Mouse (Mus musculus): Measurements from ENCODE around the gene Calhm3. TPM values are rescaled to one million over a fixed set of nuclear protein-coding genes. Genes with fewer than 3 reads are reported as not detected.

Gene Calhm3
- not detected in 2 replicates for polyA plus RNA-seq (2012; rRNA removed)

- H3K4me1 ChIP-seq (ENCODE audit: control insufficient read depth, insufficient read depth, low read length): no peaks in the 10 kb centered on the region
- TF ChIP-seq POLR2A (IDR thresholded peaks at IDR 0.05; ENCODE audit: borderline replicate concordance, extremely low read depth, low read depth, low read length) (no peak), CTCF (IDR thresholded peaks at IDR 0.05; ENCODE audit: insufficient read depth, low read length) (no peak)
- DNase-seq: no peak
- H3K4me3 ChIP-seq (replicated peaks; ENCODE audit: extremely low read depth, low read depth, low read length): no peak within 1 kb of the TSS
- WGBS: 74% methylated on average over 11 of the region's 11 CpGs
Measured at GRCm38 (mm10) chr19:47157664-47158063, at the start of gene Calhm3. TSS of gene Calhm3 (minus strand) at chr19:47157764.

GRCm38 (mm10) chr19:47206126-47206525 lies 48.6 kb upstream of the Calhm3 start:
- no peak overlapping the region for H3K4me3 ChIP-seq (replicated peaks; ENCODE audit: extremely low read depth, low read depth, low read length)
- 53% methylated on average over 1 of the region's 1 CpGs for WGBS
- no peak for TF ChIP-seq CTCF (IDR thresholded peaks at IDR 0.05; ENCODE audit: insufficient read depth, low read length)
- TF ChIP-seq POLR2A (IDR thresholded peaks at IDR 0.05; ENCODE audit: borderline replicate concordance, extremely low read depth, low read depth, low read length): no peak
- DNase-seq: no peak
- no peaks in the 10 kb centered on the region for H3K4me1 ChIP-seq (ENCODE audit: control insufficient read depth, insufficient read depth, low read length)

- TF ChIP-seq CTCF (IDR thresholded peaks at IDR 0.05; ENCODE audit: insufficient read depth, low read length) (no peak), POLR2A (IDR thresholded peaks at IDR 0.05; ENCODE audit: borderline replicate concordance, extremely low read depth, low read depth, low read length) (no peak)
- no peaks in the 10 kb centered on the region for H3K4me1 ChIP-seq (ENCODE audit: control insufficient read depth, insufficient read depth, low read length)
- H3K4me3 ChIP-seq (replicated peaks; ENCODE audit: extremely low read depth, low read depth, low read length): no peak overlapping the region
- 85% methylated on average over 6 of the region's 6 CpGs for WGBS
- no peak for DNase-seq
Measured at GRCm38 (mm10) chr19:47204653-47205052, 47.1 kb upstream of the Calhm3 start.

GRCm38 (mm10) chr19:47203042-47203441 lies 45.5 kb upstream of the Calhm3 start:
- no peak for DNase-seq
- 92% methylated on average over 6 of the region's 6 CpGs for WGBS
- TF ChIP-seq POLR2A (IDR thresholded peaks at IDR 0.05; ENCODE audit: borderline replicate concordance, extremely low read depth, low read depth, low read length) (no peak), CTCF (IDR thresholded peaks at IDR 0.05; ENCODE audit: insufficient read depth, low read length) (no peak)
- no peak overlapping the region for H3K4me3 ChIP-seq (replicated peaks; ENCODE audit: extremely low read depth, low read depth, low read length)
- no peaks in the 10 kb centered on the region for H3K4me1 ChIP-seq (ENCODE audit: control insufficient read depth, insufficient read depth, low read length)

GRCm38 (mm10) chr19:47202429-47202828 lies 44.9 kb upstream of the Calhm3 start:
- WGBS: 61% methylated on average over 6 of the region's 6 CpGs
- DNase-seq: no peak
- no peak overlapping the region for H3K4me3 ChIP-seq (replicated peaks; ENCODE audit: extremely low read depth, low read depth, low read length)
- TF ChIP-seq POLR2A (IDR thresholded peaks at IDR 0.05; ENCODE audit: borderline replicate concordance, extremely low read depth, low read depth, low read length): no peak
- no peak for TF ChIP-seq CTCF (IDR thresholded peaks at IDR 0.05; ENCODE audit: insufficient read depth, low read length)
- no peaks in the 10 kb centered on the region for H3K4me1 ChIP-seq (ENCODE audit: control insufficient read depth, insufficient read depth, low read length)

- 65% methylated on average over 12 of the region's 12 CpGs for WGBS
- no peak overlapping the region for H3K4me3 ChIP-seq (replicated peaks; ENCODE audit: extremely low read depth, low read depth, low read length)
Measured at GRCm38 (mm10) chr19:47201972-47202371, 44.4 kb upstream of the Calhm3 start.

GRCm38 (mm10) chr19:47198671-47199350 lies 41.2 kb upstream of the Calhm3 start:
- DNase-seq: no peak
- WGBS: 87% methylated on average over 13 of the region's 13 CpGs
- H3K4me1 ChIP-seq (ENCODE audit: control insufficient read depth, insufficient read depth, low read length): no peaks in the 10 kb centered on the region
- TF ChIP-seq CTCF (IDR thresholded peaks at IDR 0.05; ENCODE audit: insufficient read depth, low read length) (no peak), POLR2A (IDR thresholded peaks at IDR 0.05; ENCODE audit: borderline replicate concordance, extremely low read depth, low read depth, low read length) (no peak)
- no peak overlapping the region for H3K4me3 ChIP-seq (replicated peaks; ENCODE audit: extremely low read depth, low read depth, low read length)

More at GRCm38 (mm10) chr19:47201972-47202371, 44.4 kb upstream of the Calhm3 start:
- H3K4me1 ChIP-seq (ENCODE audit: control insufficient read depth, insufficient read depth, low read length): no peaks in the 10 kb centered on the region
- no peak for DNase-seq
- no peak for TF ChIP-seq CTCF (IDR thresholded peaks at IDR 0.05; ENCODE audit: insufficient read depth, low read length)

- no peak overlapping the region for H3K4me3 ChIP-seq (replicated peaks; ENCODE audit: extremely low read depth, low read depth, low read length)
- no peak for DNase-seq
- no peak for TF ChIP-seq CTCF (IDR thresholded peaks at IDR 0.05; ENCODE audit: insufficient read depth, low read length)
- no peak for TF ChIP-seq POLR2A (IDR thresholded peaks at IDR 0.05; ENCODE audit: borderline replicate concordance, extremely low read depth, low read depth, low read length)
- H3K4me1 ChIP-seq (ENCODE audit: control insufficient read depth, insufficient read depth, low read length): no peaks in the 10 kb centered on the region
- 94% methylated on average over 5 of the region's 5 CpGs for WGBS
Measured at GRCm38 (mm10) chr19:47192158-47192557, 34.6 kb upstream of the Calhm3 start.

- 69% methylated on average over 11 of the region's 11 CpGs for WGBS
- Histone ChIP-seq H3K4me3 (replicated peaks; ENCODE audit: extremely low read depth, low read depth, low read length) (no peak overlapping the region), H3K4me1 (ENCODE audit: control insufficient read depth, insufficient read depth, low read length) (no peaks in the 10 kb centered on the region)
- TF ChIP-seq CTCF (IDR thresholded peaks at IDR 0.05; ENCODE audit: insufficient read depth, low read length): no peak
- TF ChIP-seq POLR2A (IDR thresholded peaks at IDR 0.05; ENCODE audit: borderline replicate concordance, extremely low read depth, low read depth, low read length): no peak
- no peak for DNase-seq
Measured at GRCm38 (mm10) chr19:47188515-47189128, 31.1 kb upstream of the Calhm3 start.

Measured in lung, adult 2 months (tissue).